Mouse (Mus musculus): Measurements from ENCODE around the gene Ggnbp2.
A peak's percentile ranks its signal among the peaks of the same experiment; 100 is the strongest.

Gene Ggnbp2

GRCm38 (mm10) chr11:84870337-84871043 is at the start of gene Ggnbp2:
TSS of gene Ggnbp2 (minus strand) at chr11:84870817.
- DNase-seq = peak; percentile 91

GRCm38 (mm10) chr11:84919951-84920350 is 49.3 kb upstream of the Ggnbp2 start:
- no peak for DNase-seq

GRCm38 (mm10) chr11:84919276-84919675 is 48.7 kb upstream of the Ggnbp2 start:
- no peak for DNase-seq

- DNase-seq = peak; percentile 81
Measured at GRCm38 (mm10) chr11:84918425-84918824, 47.8 kb upstream of the Ggnbp2 start.

GRCm38 (mm10) chr11:84916703-84917300 is 46.2 kb upstream of the Ggnbp2 start:
- DNase-seq = no peak

- peak; percentile 90 for DNase-seq
Measured at GRCm38 (mm10) chr11:84916053-84916702, 45.6 kb upstream of the Ggnbp2 start, which contains the start of gene Znhit3. TSS of gene Znhit3 (minus strand) at chr11:84916366.

- DNase-seq = no peak
Measured at GRCm38 (mm10) chr11:84914673-84915072, 44.1 kb upstream of the Ggnbp2 start.

GRCm38 (mm10) chr11:84910411-84910810 is 39.8 kb upstream of the Ggnbp2 start:
- no peak for DNase-seq

- no peak for DNase-seq
Measured at GRCm38 (mm10) chr11:84908480-84908879, 37.9 kb upstream of the Ggnbp2 start.

GRCm38 (mm10) chr11:84907081-84907480 is 36.5 kb upstream of the Ggnbp2 start:
- DNase-seq = no peak

GRCm38 (mm10) chr11:84904597-84905144 is 34.1 kb upstream of the Ggnbp2 start:
- peak; percentile 74 for DNase-seq

- no peak for DNase-seq
Measured at GRCm38 (mm10) chr11:84893113-84893512, 22.5 kb upstream of the Ggnbp2 start.

GRCm38 (mm10) chr11:84891705-84892104 is 21.1 kb upstream of the Ggnbp2 start:
- no peak for DNase-seq

- DNase-seq = no peak
Measured at GRCm38 (mm10) chr11:84889492-84889891, 18.9 kb upstream of the Ggnbp2 start.

- no peak for DNase-seq
Measured at GRCm38 (mm10) chr11:84888025-84888424, 17.4 kb upstream of the Ggnbp2 start.

GRCm38 (mm10) chr11:84886767-84887511 is 16.3 kb upstream of the Ggnbp2 start:
- no peak for DNase-seq

GRCm38 (mm10) chr11:84886236-84886635 is 15.6 kb upstream of the Ggnbp2 start:
- no peak for DNase-seq

GRCm38 (mm10) chr11:84885238-84885637 is 14.6 kb upstream of the Ggnbp2 start:
- DNase-seq = no peak

- no peak for DNase-seq
Measured at GRCm38 (mm10) chr11:84882346-84882745, 11.7 kb upstream of the Ggnbp2 start.

GRCm38 (mm10) chr11:84880971-84881370 is 10.4 kb upstream of the Ggnbp2 start:
- no peak for DNase-seq

GRCm38 (mm10) chr11:84880465-84880961 is 9.9 kb upstream of the Ggnbp2 start:
- no peak for DNase-seq

- peak; percentile 82 for DNase-seq
Measured at GRCm38 (mm10) chr11:84879772-84880464, 9.3 kb upstream of the Ggnbp2 start, which contains the start of the genes Myo19 and Pigw. TSS of gene Myo19 (plus strand) at chr11:84880148. TSS of gene Pigw (minus strand) at chr11:84880285.
